Mouse (Mus musculus): ENCODE results near the gene Gm26566.
"Not testable (repeated sequence)": the region's sequence is repeated elsewhere in the genome, so short reads cannot be mapped to it uniquely, and the experiment has no call there.

Gm26566 gene

GRCm38 (mm10) chr4:88739036-88739435 is 17.4 kb downstream of the Gm26566 start:
- DNase-seq (ENCODE audit: low read depth, low spot score) = no peak

GRCm38 (mm10) chr4:88741426-88741825 is 19.8 kb downstream of the Gm26566 start:
- no peak for DNase-seq (ENCODE audit: low read depth, low spot score)

GRCm38 (mm10) chr4:88742771-88743371 is 21.3 kb downstream of the Gm26566 start:
- no peak for DNase-seq (ENCODE audit: low read depth, low spot score)

GRCm38 (mm10) chr4:88744207-88744606 is 22.6 kb downstream of the Gm26566 start:
- DNase-seq (ENCODE audit: low read depth, low spot score) = no peak

GRCm38 (mm10) chr4:88749926-88750325 is 28.3 kb downstream of the Gm26566 start:
- no peak for DNase-seq (ENCODE audit: low read depth, low spot score)

- not testable (repeated sequence) for DNase-seq (ENCODE audit: low read depth, low spot score)
Observed at GRCm38 (mm10) chr4:88754818-88755340, 33.3 kb downstream of the Gm26566 start, which contains the start of gene Gm13271. Gene Gm13271 (plus strand): TSS chr4:88754868.

- not testable (repeated sequence) for DNase-seq (ENCODE audit: low read depth, low spot score)
Observed at GRCm38 (mm10) chr4:88756581-88757513, 35.2 kb downstream of the Gm26566 start.

- not testable (repeated sequence) for DNase-seq (ENCODE audit: low read depth, low spot score)
Observed at GRCm38 (mm10) chr4:88757628-88758031, 36.0 kb downstream of the Gm26566 start.

GRCm38 (mm10) chr4:88758751-88759150 is 37.1 kb downstream of the Gm26566 start:
- not testable (repeated sequence) for DNase-seq (ENCODE audit: low read depth, low spot score)

GRCm38 (mm10) chr4:88759610-88760268 is 38.1 kb downstream of the Gm26566 start, which contains the start of gene Gm13283:
Gene Gm13283 (plus strand): TSS chr4:88760119.
- not testable (repeated sequence) for DNase-seq (ENCODE audit: low read depth, low spot score)

GRCm38 (mm10) chr4:88760431-88760830 is 38.8 kb downstream of the Gm26566 start:
- not testable (repeated sequence) for DNase-seq (ENCODE audit: low read depth, low spot score)

GRCm38 (mm10) chr4:88761776-88762175 is 40.2 kb downstream of the Gm26566 start:
- DNase-seq (ENCODE audit: low read depth, low spot score) = not testable (repeated sequence)

GRCm38 (mm10) chr4:88762341-88762740 is 40.7 kb downstream of the Gm26566 start:
- not testable (repeated sequence) for DNase-seq (ENCODE audit: low read depth, low spot score)

- DNase-seq (ENCODE audit: low read depth, low spot score) = peak; percentile 63
Observed at GRCm38 (mm10) chr4:88763384-88764018, 41.9 kb downstream of the Gm26566 start.
